Mouse (Mus musculus): ENCODE measurements around the gene Opn5.

- TF ChIP-seq CTCF (IDR thresholded peaks at IDR 0.05; ENCODE audit: low read depth) (no peak), EP300 (IDR thresholded peaks at IDR 0.05; ENCODE audit: low read depth) (no peak)
These were observed 28.7 kb downstream of the Opn5 start for GRCm38 (mm10) chr17:42582281-42583028.

All from liver, embryonic 14.5 days (tissue).